Mouse (Mus musculus) olfactory bulb, adult 2 months (tissue): ENCODE results near the gene Cyp2b19. TPM values are rescaled to one million over a fixed set of nuclear protein-coding genes. Genes with fewer than 3 reads are reported as not detected.

Experiments used
- H3K27ac ChIP-seq: fragments of 200-500 bp; 2 replicates; pipeline ENCODE4 v1.5.1; 2012; ENCODE audit warnings: low read depth, low read length; ENCODE audit not compliant: insufficient read depth
- H3K4me1 ChIP-seq: fragments of 200-500 bp; 2 replicates; pipeline ENCODE4 v1.6.1; 2012; ENCODE audit warnings: low read length; ENCODE audit not compliant: control insufficient read depth, insufficient read depth
- H3K4me3 ChIP-seq: fragments of 200-500 bp; 2 replicates; pipeline ENCODE4 v1.5.1; 2012; ENCODE audit warnings: mild to moderate bottlenecking, low read depth, low read length, moderate library complexity; ENCODE audit not compliant: insufficient read depth
- CTCF ChIP-seq: fragments of 200-500 bp; IDR thresholded peaks from 2 replicates; pipeline ENCODE4 v1.5.1; 2012; ENCODE audit warnings: low read depth, mild to moderate bottlenecking, low read length, moderate library complexity; ENCODE audit not compliant: insufficient read depth
- POLR2A ChIP-seq: fragments of 200-500 bp; IDR thresholded peaks from 2 replicates; pipeline ENCODE4 v1.6.1; 2012; ENCODE audit warnings: mild to moderate bottlenecking, low read depth, low read length, moderate library complexity; ENCODE audit not compliant: insufficient read depth
- WGBS: fragments of 180-500 bp; shearing (Covaris S2); methylation state at CpG from one replicate; pipeline ENCODE4 v1.1.7; 2018; 5-methylcytosine and 5-hydroxymethylcytosine counted together
- polyA plus RNA-seq: library from polyadenylated mRNA; stranded (reverse); fragments of >200 nt; gene quantifications from 2 replicates; pipeline ENCODE4 v1.2.4, GENCODE M21; 2012; ENCODE audit warnings: low replicate concordance; ENCODE audit not compliant: missing spikeins, insufficient read depth, insufficient read length

The Cyp2b19 gene
- polyA plus RNA-seq, 1 experiment: not detected

DNA sequence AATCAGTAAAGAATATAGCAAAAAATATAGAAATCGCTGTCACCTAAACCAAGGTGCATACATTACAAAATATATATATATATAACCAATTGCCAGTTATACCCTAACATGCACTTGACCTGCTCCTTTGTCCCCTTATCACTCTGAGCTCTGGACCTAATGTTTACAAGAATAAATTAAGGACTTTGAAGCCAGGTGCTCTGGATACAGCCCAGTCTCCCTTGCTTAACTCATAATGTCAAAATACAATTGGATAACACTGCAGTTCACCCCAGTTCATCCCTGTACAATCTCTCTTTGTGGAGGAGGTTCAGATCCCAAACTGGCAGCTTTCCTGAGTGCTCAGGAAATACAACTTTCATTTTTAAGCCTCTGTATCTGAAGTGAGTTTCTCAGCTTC is 44.1 kb downstream of the Cyp2b19 start:
- H3K27ac ChIP-seq: no peak overlapping the region
- H3K4me3 ChIP-seq: no peak overlapping the region
- WGBS: 97% methylated on average over 1 of the region's 1 CpGs
- no peak for TF ChIP-seq POLR2A
- no peak for TF ChIP-seq CTCF
- H3K4me1 ChIP-seq: no peaks in the 10 kb centered on the region

DNA sequence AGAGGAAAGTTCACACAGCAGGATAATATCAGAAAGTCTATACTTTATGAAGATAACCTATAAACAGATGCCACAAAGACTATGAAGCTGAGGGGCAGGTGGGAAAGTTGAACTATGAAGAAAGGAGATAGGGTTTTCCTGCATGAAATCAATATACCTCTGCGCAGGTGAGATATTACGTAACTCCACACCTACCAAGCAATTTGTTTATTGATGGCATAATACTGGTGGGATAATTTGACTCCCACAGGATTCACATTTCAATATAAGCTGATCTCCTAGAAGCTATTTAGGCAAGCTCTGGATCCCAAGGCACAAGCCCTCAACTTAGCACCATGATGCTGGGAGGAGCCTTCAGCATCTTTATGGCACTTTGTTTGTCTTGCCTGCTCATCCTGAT is 51.6 kb downstream of the Cyp2b19 start, which contains the start of gene Cyp2g1:
TSS of gene Cyp2g1 (plus strand) at position 301 of the 400 bp plus-strand sequence.
- H3K4me3 ChIP-seq: no peak within 1 kb of the TSS
- no peak within 1 kb of the TSS for H3K27ac ChIP-seq
- no peaks in the 10 kb centered on the region for H3K4me1 ChIP-seq
- TF ChIP-seq CTCF (no peak), POLR2A (no peak)
- WGBS: 85% methylated on average over 2 of the region's 2 CpGs

Other genes with a start within 250 kb of the Cyp2b19 start
- not detected in 2 replicates for gene Nlrp9a, start 222.1 kb upstream of the Cyp2b19 start, polyA plus RNA-seq
- gene Vmn1r185, start 138.7 kb upstream of the Cyp2b19 start, polyA plus RNA-seq: not detected in 2 replicates
- not detected in 2 replicates for gene Cyp2b23, start 70.7 kb upstream of the Cyp2b19 start, polyA plus RNA-seq
- gene Cyp2g1, start 51.8 kb downstream of the Cyp2b19 start, polyA plus RNA-seq: not detected in 2 replicates
- not detected in 2 replicates for gene Cyp2a5, start 78.2 kb downstream of the Cyp2b19 start, polyA plus RNA-seq
- gene Cyp2a22, start 182.2 kb downstream of the Cyp2b19 start, polyA plus RNA-seq: not detected in 2 replicates